Mouse (Mus musculus): Measurements from ENCODE around the gene Ppp6r3. TPM values are rescaled to one million over a fixed set of nuclear protein-coding genes. Genes with fewer than 3 reads are reported as not detected.
"Not testable (repeated sequence)": the region's sequence is repeated elsewhere in the genome, so short reads cannot be mapped to it uniquely, and the experiment has no call there.

The Ppp6r3 gene
- total and polyA plus RNA-seq, 2 experiments from 2014 or later: 31.0 to 97.8 TPM

- no peak overlapping the region for H3K9ac ChIP-seq (replicated peaks; ENCODE audit: low read length)
- no peak overlapping the region for H3K27ac ChIP-seq
- no peaks in the 10 kb centered on the region for H3K27me3 ChIP-seq (ENCODE audit: insufficient read depth, low read length)
- TF ChIP-seq CTCF (IDR thresholded peaks at IDR 0.05; ENCODE audit: low read depth): no peak
- no peaks in the 10 kb centered on the region for H3K9me3 ChIP-seq (ENCODE audit: low read length)
- ATAC-seq: no peak
- no peaks in the 10 kb centered on the region for H3K4me1 ChIP-seq (ENCODE audit: insufficient read depth, low read length)
- H3K4me2 ChIP-seq (ENCODE audit: low read depth, low read length): no peak overlapping the region
- H3K4me3 ChIP-seq (ENCODE audit: low read length): no peak overlapping the region
- H3K36me3 ChIP-seq (ENCODE audit: insufficient read depth, low read length): peaks cover 3% of the 10 kb centered on the region; the same call in 1 of the 2 replicates
- DNase-seq (ENCODE audit: low spot score): no peak
- WGBS: 84% methylated on average over 5 of the region's 5 CpGs
These were observed 14.0 kb upstream of the Ppp6r3 start for GRCm38 (mm10) chr19:3589547-3589946.

DNA sequence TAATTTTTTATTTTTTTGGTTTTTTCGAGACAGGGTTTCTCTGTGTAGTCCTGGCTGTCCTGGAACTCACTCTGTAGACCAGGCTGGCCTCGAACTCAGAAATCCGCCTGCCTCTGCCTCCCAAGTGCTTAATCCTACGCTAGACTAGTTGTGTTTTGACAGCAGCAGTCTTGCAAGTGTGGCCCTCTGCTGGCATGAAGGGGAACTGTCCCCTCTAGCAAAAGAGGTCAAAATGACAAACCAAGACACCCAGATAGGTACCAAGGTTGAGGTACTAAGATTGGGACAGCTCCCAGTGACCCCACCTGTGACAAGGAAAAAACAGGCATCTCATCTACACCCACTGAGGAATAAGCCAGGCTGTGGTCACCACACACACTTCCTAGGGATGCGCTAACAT is 12.2 kb upstream of the Ppp6r3 start:
- WGBS: 95% methylated on average over 5 of the region's 5 CpGs
- not testable (repeated sequence) for DNase-seq (ENCODE audit: low spot score)

DNA sequence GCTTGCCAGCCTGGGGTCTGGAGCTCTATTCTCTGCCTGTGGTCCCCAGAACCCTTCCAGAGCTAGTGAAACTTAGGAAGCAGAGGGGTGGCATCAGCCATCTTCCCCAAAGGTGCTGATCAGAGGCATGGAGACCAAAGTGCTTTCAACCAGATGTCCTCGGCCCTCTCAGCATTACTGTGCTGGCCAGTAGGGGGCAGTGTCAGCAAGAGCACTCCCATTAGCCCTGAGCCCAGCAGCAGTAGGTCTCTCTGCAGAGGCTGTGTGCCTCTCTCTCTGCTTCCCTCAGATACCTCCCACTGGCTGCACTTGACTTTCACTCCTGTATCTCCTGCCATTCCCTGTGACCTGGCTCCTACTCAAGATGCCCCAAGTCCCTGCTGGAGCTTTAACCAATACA is 11.0 kb upstream of the Ppp6r3 start:
- Histone ChIP-seq H3K4me3 (ENCODE audit: low read length) (no peak overlapping the region), H3K9me3 (ENCODE audit: low read length) (no peaks in the 10 kb centered on the region), H3K27ac (no peak overlapping the region), H3K9ac (replicated peaks; ENCODE audit: low read length) (no peak overlapping the region), H3K4me1 (ENCODE audit: insufficient read depth, low read length) (no peaks in the 10 kb centered on the region), H3K4me2 (ENCODE audit: low read depth, low read length) (no peak overlapping the region), H3K36me3 (ENCODE audit: insufficient read depth, low read length) (no peaks in the 10 kb centered on the region), H3K27me3 (ENCODE audit: insufficient read depth, low read length) (no peaks in the 10 kb centered on the region)
- WGBS: 40% methylated on average over 1 of the region's 1 CpGs
- peak; percentile 50 for DNase-seq (ENCODE audit: low spot score)
- TF ChIP-seq CTCF (IDR thresholded peaks at IDR 0.05; ENCODE audit: low read depth): peak; percentile 79
- ATAC-seq: no peak

More for the DNA sequence above, 12.2 kb upstream of the Ppp6r3 start:
- not testable (repeated sequence) for H3K9ac ChIP-seq (replicated peaks; ENCODE audit: low read length); H3K36me3 ChIP-seq (ENCODE audit: insufficient read depth, low read length); H3K27me3 ChIP-seq (ENCODE audit: insufficient read depth, low read length); H3K4me1 ChIP-seq (ENCODE audit: insufficient read depth, low read length); ATAC-seq; H3K4me2 ChIP-seq (ENCODE audit: low read depth, low read length); H3K9me3 ChIP-seq (ENCODE audit: low read length); H3K4me3 ChIP-seq (ENCODE audit: low read length); H3K27ac ChIP-seq
- TF ChIP-seq CTCF (IDR thresholded peaks at IDR 0.05; ENCODE audit: low read depth): peak; percentile 58

- Histone ChIP-seq H3K4me2 (ENCODE audit: low read depth, low read length) (no peak overlapping the region), H3K4me1 (ENCODE audit: insufficient read depth, low read length) (no peaks in the 10 kb centered on the region), H3K36me3 (ENCODE audit: insufficient read depth, low read length) (no peaks in the 10 kb centered on the region), H3K9ac (replicated peaks; ENCODE audit: low read length) (no peak overlapping the region), H3K9me3 (ENCODE audit: low read length) (no peaks in the 10 kb centered on the region), H3K27ac (no peak overlapping the region), H3K27me3 (ENCODE audit: insufficient read depth, low read length) (no peaks in the 10 kb centered on the region), H3K4me3 (ENCODE audit: low read length) (no peak overlapping the region)
- ATAC-seq: no peak
- DNase-seq (ENCODE audit: low spot score): no peak
- TF ChIP-seq CTCF (IDR thresholded peaks at IDR 0.05; ENCODE audit: low read depth): no peak
- 97% methylated on average over 9 of the region's 9 CpGs for WGBS
These were observed 10.5 kb upstream of the Ppp6r3 start for GRCm38 (mm10) chr19:3586026-3586425.

DNA sequence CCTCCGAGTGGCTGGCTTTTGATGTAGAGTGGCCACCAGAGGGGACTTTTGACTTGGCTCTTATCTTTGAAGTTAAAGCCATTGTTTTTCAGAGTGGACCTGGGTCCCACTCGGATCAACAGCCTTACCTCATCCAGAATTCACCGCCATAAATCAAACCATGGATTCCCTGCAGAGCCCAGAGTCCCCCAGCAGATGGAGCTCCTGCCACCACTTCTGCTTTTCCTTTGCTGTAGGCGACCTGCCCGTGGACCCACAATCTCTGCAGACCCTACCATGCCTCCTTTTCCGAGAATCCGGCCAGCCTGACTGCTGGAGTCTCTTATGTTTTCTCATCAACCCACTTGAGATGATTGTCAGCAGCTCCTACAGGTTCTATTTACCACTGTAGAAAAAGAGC is 5.8 kb upstream of the Ppp6r3 start:
- Histone ChIP-seq H3K4me2 (ENCODE audit: low read depth, low read length) (no peak overlapping the region), H3K36me3 (ENCODE audit: insufficient read depth, low read length) (no peaks in the 10 kb centered on the region), H3K27me3 (ENCODE audit: insufficient read depth, low read length) (no peaks in the 10 kb centered on the region), H3K4me3 (ENCODE audit: low read length) (no peak overlapping the region), H3K27ac (no peak overlapping the region), H3K9ac (replicated peaks; ENCODE audit: low read length) (no peak overlapping the region), H3K9me3 (ENCODE audit: low read length) (no peaks in the 10 kb centered on the region), H3K4me1 (ENCODE audit: insufficient read depth, low read length) (0 out of 2 replicates have a peak, but pooled peaks cover 5% of the 10 kb centered on the region)
- peak; percentile 82 for TF ChIP-seq CTCF (IDR thresholded peaks at IDR 0.05; ENCODE audit: low read depth)
- DNase-seq (ENCODE audit: low spot score): peak; percentile 64
- no peak for ATAC-seq
- WGBS: 19% methylated on average over 7 of the region's 7 CpGs

DNA sequence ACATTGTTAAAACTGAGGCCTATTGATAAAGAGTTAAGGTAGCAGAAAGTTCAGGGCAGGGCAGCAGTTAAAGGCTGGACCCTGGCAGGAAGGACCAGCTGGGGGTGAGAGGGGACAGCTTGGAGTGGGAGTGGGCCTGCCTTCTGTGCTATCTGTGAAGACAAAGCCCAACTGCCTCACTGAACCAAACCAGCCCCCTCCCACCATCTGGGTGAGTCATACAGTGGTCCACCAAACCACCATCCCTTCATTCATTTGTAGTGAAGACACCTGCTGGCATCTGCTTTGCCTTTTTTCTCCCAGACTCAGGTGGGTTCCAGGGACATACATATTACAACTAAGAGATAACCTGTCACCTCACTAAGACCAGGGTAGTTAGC is 2.4 kb upstream of the Ppp6r3 start:
- DNase-seq (ENCODE audit: low spot score): no peak

GRCm38 (mm10) chr19:3577265-3577910 is 1.8 kb upstream of the Ppp6r3 start:
- Histone ChIP-seq H3K9ac (replicated peaks; ENCODE audit: low read length) (no peak overlapping the region), H3K27me3 (ENCODE audit: insufficient read depth, low read length) (no peaks in the 10 kb centered on the region), H3K9me3 (ENCODE audit: low read length) (no peaks in the 10 kb centered on the region), H3K4me1 (ENCODE audit: insufficient read depth, low read length) (peaks cover 20% of the 10 kb centered on the region), H3K4me3 (ENCODE audit: low read length) (no peak overlapping the region), H3K4me2 (ENCODE audit: low read depth, low read length) (no peak overlapping the region), H3K36me3 (ENCODE audit: insufficient read depth, low read length) (no peaks in the 10 kb centered on the region), H3K27ac (peak overlapping the region; percentile 93; the same call in 1 of the 2 replicates)
- no peak for ATAC-seq
- no peak for TF ChIP-seq CTCF (IDR thresholded peaks at IDR 0.05; ENCODE audit: low read depth)
- no peak for DNase-seq (ENCODE audit: low spot score)
- WGBS: 90% methylated on average over 4 of the region's 4 CpGs

More for the DNA sequence above, 2.4 kb upstream of the Ppp6r3 start:
- Histone ChIP-seq H3K4me3 (ENCODE audit: low read length) (no peak overlapping the region), H3K27me3 (ENCODE audit: insufficient read depth, low read length) (no peaks in the 10 kb centered on the region), H3K9ac (replicated peaks; ENCODE audit: low read length) (no peak overlapping the region), H3K4me1 (ENCODE audit: insufficient read depth, low read length) (peaks cover 20% of the 10 kb centered on the region), H3K27ac (no peak overlapping the region), H3K9me3 (ENCODE audit: low read length) (no peaks in the 10 kb centered on the region), H3K4me2 (ENCODE audit: low read depth, low read length) (no peak overlapping the region), H3K36me3 (ENCODE audit: insufficient read depth, low read length) (no peaks in the 10 kb centered on the region)
- no peak for ATAC-seq
- no peak for TF ChIP-seq CTCF (IDR thresholded peaks at IDR 0.05; ENCODE audit: low read depth)

Measured in hindbrain, postnatal 0 days (tissue).